10 mouse cellular contexts compared by ENCODE assay signal in genomic region chr11:96462191-96462752, GRCm38 (mm10). TPM values are rescaled to one million over a fixed set of nuclear protein-coding genes. Genes with fewer than 3 reads are reported as not detected.
DNase-seq lines count a peak whose midpoint lies in the region; ATAC-seq and TF ChIP-seq lines count a peak whose summit lies in the region.
"Had no signal": no experiment of that assay in that cellular context is flagged by ENCODE, and none has a peak within 500 bp of the region (broad histone marks: within the 10 kb centered on the region; RNA-seq: fewer than 3 reads in every experiment).

No protein-coding gene starts in this region.

- no peak for ATAC-seq in neural tube, embryonic 11.5 days (ENCODE audit: insufficient read depth, low FRiP score, low TSS enrichment)
- peak; percentile 84 for ATAC-seq in hindbrain, embryonic 15.5 days (ENCODE audit: low FRiP score, low read depth)
- ATAC-seq in neural tube, embryonic 12.5 days (ENCODE audit: low FRiP score, low read depth) = 0 out of 2 replicates have a peak, but pooled peaks have one; percentile 30
- ATAC-seq in intestine, postnatal 0 days = no peak

- TF ChIP-seq CTCF in intestine, postnatal 0 days (IDR thresholded peaks at IDR 0.05; ENCODE audit: low read depth) = no peak
- TF ChIP-seq CTCF in gastrocnemius, adult 2 months (IDR thresholded peaks at IDR 0.05) = no peak

- H3K9ac ChIP-seq in neural tube, embryonic 11.5 days (ENCODE audit: low read length) = no peak overlapping the region
- no peak overlapping the region for H3K9ac ChIP-seq in hindbrain, embryonic 15.5 days
- H3K9ac ChIP-seq in neural tube, embryonic 12.5 days = no peak overlapping the region
- H3K9ac ChIP-seq in intestine, postnatal 0 days (ENCODE audit: low read depth, low read length) = no peak overlapping the region
- H3K9ac ChIP-seq: limb, embryonic 13.5 days had no signal

- intact Hi-C loops in gastrocnemius, adult 2 months (cut with DNase I) = no loop called here

- H3K27me3 ChIP-seq in neural tube, embryonic 11.5 days (ENCODE audit: control insufficient read depth, insufficient read depth, low read length) = peaks cover 18% of the 10 kb centered on the region
- H3K27me3 ChIP-seq in hindbrain, embryonic 15.5 days = no peaks in the 10 kb centered on the region
- H3K27me3 ChIP-seq in neural tube, embryonic 12.5 days (replicated peaks) = peaks cover 23% of the 10 kb centered on the region
- peaks cover 48% of the 10 kb centered on the region for H3K27me3 ChIP-seq in intestine, postnatal 0 days (replicated peaks; ENCODE audit: control insufficient read depth, insufficient read depth, low read length)

- no peak overlapping the region for H3K4me3 ChIP-seq in neural tube, embryonic 11.5 days (ENCODE audit: low read depth, low read length)
- no peak overlapping the region for H3K4me3 ChIP-seq in hindbrain, embryonic 15.5 days
- no peak overlapping the region for H3K4me3 ChIP-seq in neural tube, embryonic 12.5 days
- H3K4me3 ChIP-seq in intestine, postnatal 0 days (ENCODE audit: low read depth, low read length) = no peak overlapping the region
- no peak overlapping the region for H3K4me3 ChIP-seq in gastrocnemius, adult 2 months
- H3K4me3 ChIP-seq: limb, embryonic 13.5 days had no signal

- H3K4me2 ChIP-seq in neural tube, embryonic 11.5 days (ENCODE audit: low read depth) = 0 out of 2 replicates have a peak overlapping the region, but pooled peaks have one; percentile 14
- H3K4me2 ChIP-seq in hindbrain, embryonic 15.5 days = peak overlapping the region; percentile 22
- H3K4me2 ChIP-seq in neural tube, embryonic 12.5 days (replicated peaks) = peak overlapping the region; percentile 32; the same call in 1 of the 2 replicates
- no peak overlapping the region for H3K4me2 ChIP-seq in intestine, postnatal 0 days (replicated peaks; ENCODE audit: low read depth)
- H3K4me2 ChIP-seq: limb, embryonic 13.5 days had no signal

- peak; percentile 50 for DNase-seq in adrenal gland, adult 2 months
- no peak for DNase-seq in adrenal gland, postnatal 4 days (ENCODE audit: low spot score in 2 of 2)
- peak; percentile 36 for DNase-seq in neural tube, embryonic 11.5 days (ENCODE audit: low spot score)
- no peak for DNase-seq in neural tube, embryonic 10.5 days (ENCODE audit: extremely low spot score, low spot score)
- no peak for DNase-seq in gastrocnemius, adult 2 months
- DNase-seq: right cerebral cortex, adult 18-20 months had no signal

- peaks cover 20% of the 10 kb centered on the region for H3K4me1 ChIP-seq in neural tube, embryonic 11.5 days (ENCODE audit: control insufficient read depth, insufficient read depth, low read length)
- H3K4me1 ChIP-seq in hindbrain, embryonic 15.5 days (replicated peaks) = peaks cover 43% of the 10 kb centered on the region
- H3K4me1 ChIP-seq in neural tube, embryonic 12.5 days = peaks cover 38% of the 10 kb centered on the region
- no peaks in the 10 kb centered on the region; the same call in 1 of the 2 replicates for H3K4me1 ChIP-seq in intestine, postnatal 0 days (replicated peaks; ENCODE audit: control insufficient read depth, insufficient read depth, low read length)

- H3K27ac ChIP-seq in neural tube, embryonic 11.5 days (ENCODE audit: low read depth, low read length) = peak overlapping the region; percentile 79
- H3K27ac ChIP-seq in hindbrain, embryonic 15.5 days (replicated peaks) = peak overlapping the region; percentile 86
- H3K27ac ChIP-seq in neural tube, embryonic 12.5 days = no peak overlapping the region
- H3K27ac ChIP-seq in intestine, postnatal 0 days (ENCODE audit: low read depth, low read length) = no peak overlapping the region
- H3K27ac ChIP-seq in gastrocnemius, adult 2 months = no peak overlapping the region
- H3K27ac ChIP-seq: limb, embryonic 13.5 days had no signal

- WGBS in neural tube, embryonic 11.5 days = 9% methylated on average over 9 of the region's 9 CpGs
- WGBS in hindbrain, embryonic 15.5 days = 3% methylated on average over 9 of the region's 9 CpGs
- 8% methylated on average over 9 of the region's 9 CpGs for WGBS in neural tube, embryonic 12.5 days
- WGBS in intestine, postnatal 0 days = 24% methylated on average over 9 of the region's 9 CpGs

- H3K36me3 ChIP-seq in neural tube, embryonic 11.5 days (ENCODE audit: control insufficient read depth, insufficient read depth, low read length) = no peaks in the 10 kb centered on the region
- H3K36me3 ChIP-seq in hindbrain, embryonic 15.5 days = no peaks in the 10 kb centered on the region
- no peaks in the 10 kb centered on the region for H3K36me3 ChIP-seq in neural tube, embryonic 12.5 days
- no peaks in the 10 kb centered on the region for H3K36me3 ChIP-seq in intestine, postnatal 0 days (ENCODE audit: control insufficient read depth, insufficient read depth)
- H3K36me3 ChIP-seq: limb, embryonic 13.5 days had no signal

- no peaks in the 10 kb centered on the region for H3K9me3 ChIP-seq in neural tube, embryonic 11.5 days (ENCODE audit: control insufficient read depth, low read length)
- H3K9me3 ChIP-seq in hindbrain, embryonic 15.5 days = no peaks in the 10 kb centered on the region
- no peaks in the 10 kb centered on the region for H3K9me3 ChIP-seq in neural tube, embryonic 12.5 days
- no peaks in the 10 kb centered on the region for H3K9me3 ChIP-seq in intestine, postnatal 0 days (ENCODE audit: control insufficient read depth)
- H3K9me3 ChIP-seq: limb, embryonic 13.5 days had no signal

RNA-seq across cellular contexts. Expression of gene Skap1, which starts 2.1 kb away (rescaled TPM):
- 1 to 10 TPM; 5.5 to 6.5 TPM for total RNA-seq in adrenal gland, adult 2 months (2021)
- polyA plus RNA-seq in adrenal gland, adult 2 months (2012; rRNA removed) = 2.9 and 3.3 TPM in 2 replicates
- 1 to 10 TPM; 6.1 to 7.6 TPM for total RNA-seq in adrenal gland, postnatal 4 days (2021)
- polyA plus RNA-seq in neural tube, embryonic 11.5 days (2014; fragmentation: Nextera tagmentation; extraction: Ambion mirVana) = 1.8 and 2.1 TPM in 2 replicates
- 6.1 and 6.5 TPM in 2 replicates for polyA plus RNA-seq in hindbrain, embryonic 15.5 days (2015; fragmentation: Nextera tagmentation; extraction: Ambion mirVana)
- 2.2 and 2.8 TPM in 2 replicates for polyA plus RNA-seq in neural tube, embryonic 12.5 days (2016; fragmentation: Nextera tagmentation; extraction: Ambion mirVana)
- 0.46 and 0.52 TPM in 2 replicates for polyA plus RNA-seq in intestine, postnatal 0 days (2015; fragmentation: Nextera tagmentation; extraction: Ambion mirVana)
- total RNA-seq in gastrocnemius, adult 2 months (2021) = not detected

Comparison
In these comparisons a context has a peak if more than half of its experiments do, and no peak if none do; other contexts are left out.
1. DNase-seq: peak in adrenal gland, adult 2 months (single experiment) and neural tube, embryonic 11.5 days (single experiment); none in adrenal gland, postnatal 4 days (0 of 2), neural tube, embryonic 10.5 days (single experiment) and gastrocnemius, adult 2 months (single experiment).
2. ATAC-seq: peak in hindbrain, embryonic 15.5 days (single experiment) and neural tube, embryonic 12.5 days (single experiment); none in neural tube, embryonic 11.5 days (single experiment) and intestine, postnatal 0 days (single experiment).
3. H3K27ac ChIP-seq: peak in neural tube, embryonic 11.5 days (single experiment) and hindbrain, embryonic 15.5 days (single experiment); none in neural tube, embryonic 12.5 days (single experiment), intestine, postnatal 0 days (single experiment) and gastrocnemius, adult 2 months (single experiment).